Mouse (Mus musculus) forebrain, embryonic 10.5 days (tissue): Measurements from ENCODE around the gene Vgll4. TPM values are rescaled to one million over a fixed set of nuclear protein-coding genes. Genes with fewer than 3 reads are reported as not detected.

Experiments
- DNase-seq: peaks from one replicate; pipeline ENCODE4 v3.0.0-alpha.2; 2017; ENCODE audit warnings: low spot score; ENCODE audit errors: extremely low spot score
- H3K27ac ChIP-seq: fragments of 300-500 bp; sonication (generic); 2 replicates; pipeline ENCODE4 v1.5.1; 2016; ENCODE audit warnings: mild to moderate bottlenecking
- H3K27me3 ChIP-seq: fragments of 300-500 bp; sonication (generic); 2 replicates; pipeline ENCODE4 v1.6.1; 2016; ENCODE audit warnings: mild to moderate bottlenecking; ENCODE audit not compliant: poor library complexity, severe bottlenecking
- H3K36me3 ChIP-seq: fragments of 300-500 bp; sonication (generic); replicated peaks from 2 replicates; pipeline ENCODE4 v1.6.1; 2016; ENCODE audit warnings: mild to moderate bottlenecking, moderate library complexity
- H3K4me1 ChIP-seq: fragments of 300-500 bp; sonication (generic); 2 replicates; pipeline ENCODE4 v1.6.1; 2016
- H3K4me3 ChIP-seq: fragments of 300-500 bp; sonication (generic); 2 replicates; pipeline ENCODE4 v1.5.1; 2016; ENCODE audit warnings: mild to moderate bottlenecking, moderate library complexity
- H3K9me3 ChIP-seq: fragments of 300-500 bp; sonication (generic); 2 replicates; pipeline ENCODE4 v1.6.1; 2016; ENCODE audit warnings: mild to moderate bottlenecking, moderate library complexity
- WGBS: fragments of 180-500 bp; shearing (Covaris S2); methylation state at CpG from one replicate; pipeline ENCODE4 v1.1.7; 2016; 5-methylcytosine and 5-hydroxymethylcytosine counted together
- polyA plus RNA-seq: library from polyadenylated mRNA; unstranded; fragments of >200 nt; fragmentation: Nextera tagmentation; extraction: Ambion mirVana; gene quantifications from 2 replicates; pipeline ENCODE4 v1.2.1, GENCODE M21; 2016

The Vgll4 gene
- polyA plus RNA-seq, 1 experiment from 2014 or later = 81.7 TPM

DNA sequence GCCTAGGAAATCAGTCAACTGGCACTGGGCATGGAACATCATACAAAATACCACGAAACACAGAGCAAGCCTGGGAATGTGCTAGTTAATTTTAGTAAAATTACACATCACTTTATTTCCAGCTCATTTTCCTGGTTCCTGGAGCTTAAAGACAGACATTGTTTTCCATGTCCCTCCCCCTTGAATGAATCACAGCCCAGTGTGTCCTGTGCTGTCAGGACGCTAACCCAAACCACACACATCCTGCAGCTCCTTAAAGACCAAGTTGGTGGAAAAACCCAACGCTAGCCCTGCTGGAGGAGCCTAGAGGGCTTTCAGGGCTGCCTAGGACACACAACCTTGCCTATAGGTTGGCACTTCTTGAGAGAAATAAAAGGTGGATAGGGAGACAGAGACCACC is 103.7 kb downstream of the Vgll4 start:
- no peak overlapping the region for H3K27ac ChIP-seq
- no peaks in the 10 kb centered on the region for H3K27me3 ChIP-seq
- peaks cover 33% of the 10 kb centered on the region for H3K4me1 ChIP-seq
- whole genome bisulfite sequencing = 83% methylated on average over 3 of the region's 3 CpGs
- no peak overlapping the region for H3K4me3 ChIP-seq
- H3K9me3 ChIP-seq = no peaks in the 10 kb centered on the region
- DNase-seq = no peak
- H3K36me3 ChIP-seq = peaks cover 60% of the 10 kb centered on the region

DNA sequence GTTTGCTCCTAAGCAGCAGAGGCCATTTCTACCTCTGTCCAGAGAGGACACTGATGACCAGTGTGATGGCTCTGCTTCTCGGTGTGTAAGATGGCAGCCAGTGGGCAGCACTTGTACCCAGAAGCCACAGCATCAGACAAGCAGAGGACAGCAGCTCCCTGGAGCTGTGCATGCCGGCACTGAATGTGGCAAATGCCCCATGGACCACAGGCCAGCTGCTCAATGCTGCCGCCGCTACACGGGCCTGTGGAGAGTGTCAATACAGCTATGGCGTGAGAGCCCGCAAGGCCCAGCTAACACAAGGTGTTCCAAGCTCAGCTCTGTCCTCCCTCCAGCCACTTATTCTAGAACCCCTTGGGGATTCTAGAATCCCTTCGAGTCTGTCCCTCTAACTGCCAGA is 105.4 kb downstream of the Vgll4 start:
- no peak for DNase-seq
- H3K4me1 ChIP-seq = peaks cover 17% of the 10 kb centered on the region
- H3K9me3 ChIP-seq = no peaks in the 10 kb centered on the region
- H3K36me3 ChIP-seq = peaks cover 65% of the 10 kb centered on the region
- H3K27me3 ChIP-seq = no peaks in the 10 kb centered on the region
- WGBS = 93% methylated on average over 8 of the region's 8 CpGs
- H3K27ac ChIP-seq = no peak overlapping the region
- H3K4me3 ChIP-seq = no peak overlapping the region

DNA sequence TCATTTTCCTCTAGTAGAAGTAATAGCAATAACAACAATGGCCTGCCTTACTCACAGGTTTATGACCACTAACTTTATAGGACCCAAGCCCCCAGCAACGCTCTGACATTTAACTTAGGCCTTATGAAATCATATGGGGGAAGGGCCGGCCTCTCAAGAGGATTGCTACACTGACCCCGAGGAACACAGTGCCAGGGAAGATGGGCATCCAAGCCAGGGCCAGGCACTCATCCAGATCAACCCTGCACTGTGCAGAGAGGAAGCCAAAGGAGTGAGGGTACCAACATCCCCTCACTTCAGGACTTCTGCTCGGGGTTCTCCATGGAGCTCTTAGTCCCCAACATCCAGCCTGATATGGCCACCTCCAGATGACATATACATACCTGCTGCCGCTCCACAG is 106.3 kb downstream of the Vgll4 start:
- no peak for DNase-seq
- H3K36me3 ChIP-seq = peaks cover 69% of the 10 kb centered on the region
- no peak overlapping the region for H3K27ac ChIP-seq
- H3K4me3 ChIP-seq = no peak overlapping the region
- WGBS = 91% methylated on average over 5 of the region's 5 CpGs
- no peaks in the 10 kb centered on the region for H3K9me3 ChIP-seq
- peaks cover 8% of the 10 kb centered on the region; the same call in 1 of the 2 replicates for H3K4me1 ChIP-seq
- no peaks in the 10 kb centered on the region for H3K27me3 ChIP-seq

DNA sequence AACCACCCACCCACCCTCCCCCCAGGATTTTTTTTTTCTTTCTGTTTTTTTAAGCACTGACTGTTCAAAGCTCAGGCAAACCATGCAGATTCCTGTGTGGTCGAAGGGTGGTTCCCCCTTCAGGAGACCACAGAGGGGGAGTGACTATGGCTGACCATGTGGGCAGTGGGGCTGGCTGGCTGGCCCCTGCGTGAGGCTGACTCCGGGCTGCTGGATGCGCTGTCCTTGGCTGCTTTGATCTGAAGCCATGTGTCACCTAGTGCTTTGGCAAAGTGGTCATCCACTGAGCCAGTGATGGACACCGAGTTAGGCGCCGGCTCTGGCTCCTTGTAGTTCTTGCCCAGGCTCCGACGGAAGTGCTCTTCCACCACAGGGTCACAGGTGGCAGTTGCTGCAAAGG is 107.7 kb downstream of the Vgll4 start:
- no peak overlapping the region for H3K4me3 ChIP-seq
- no peaks in the 10 kb centered on the region for H3K9me3 ChIP-seq
- H3K27me3 ChIP-seq = no peaks in the 10 kb centered on the region
- 92% methylated on average over 9 of the region's 9 CpGs for WGBS
- H3K27ac ChIP-seq = no peak overlapping the region
- H3K36me3 ChIP-seq = peaks cover 67% of the 10 kb centered on the region
- H3K4me1 ChIP-seq = peaks cover 8% of the 10 kb centered on the region; the same call in 1 of the 2 replicates
- DNase-seq = no peak

DNA sequence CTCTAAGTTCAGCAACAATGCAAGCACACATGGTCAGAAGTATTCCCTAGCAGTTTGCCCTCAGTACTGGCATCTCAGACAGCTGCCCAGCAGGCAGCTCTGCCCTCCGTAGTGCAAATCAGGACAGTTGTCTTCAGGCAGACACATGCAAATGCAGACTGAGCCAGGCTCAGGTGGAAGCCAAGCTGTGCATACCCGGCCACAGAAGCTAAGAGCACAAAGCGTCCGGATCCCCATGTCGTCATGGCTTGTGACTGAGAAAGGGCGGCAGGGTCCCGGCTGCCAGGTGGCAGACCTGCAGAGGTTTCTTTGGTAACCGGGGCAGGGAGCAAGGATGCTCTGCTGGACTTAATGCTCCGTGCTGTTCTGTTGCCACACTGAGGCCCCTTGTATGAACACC is 108.2 kb downstream of the Vgll4 start:
- Histone ChIP-seq H3K4me3 (no peak overlapping the region), H3K4me1 (peaks cover 8% of the 10 kb centered on the region; the same call in 1 of the 2 replicates), H3K9me3 (no peaks in the 10 kb centered on the region), H3K36me3 (peaks cover 67% of the 10 kb centered on the region), H3K27ac (no peak overlapping the region), H3K27me3 (no peaks in the 10 kb centered on the region)
- 82% methylated on average over 9 of the region's 9 CpGs for WGBS
- no peak for DNase-seq

DNA sequence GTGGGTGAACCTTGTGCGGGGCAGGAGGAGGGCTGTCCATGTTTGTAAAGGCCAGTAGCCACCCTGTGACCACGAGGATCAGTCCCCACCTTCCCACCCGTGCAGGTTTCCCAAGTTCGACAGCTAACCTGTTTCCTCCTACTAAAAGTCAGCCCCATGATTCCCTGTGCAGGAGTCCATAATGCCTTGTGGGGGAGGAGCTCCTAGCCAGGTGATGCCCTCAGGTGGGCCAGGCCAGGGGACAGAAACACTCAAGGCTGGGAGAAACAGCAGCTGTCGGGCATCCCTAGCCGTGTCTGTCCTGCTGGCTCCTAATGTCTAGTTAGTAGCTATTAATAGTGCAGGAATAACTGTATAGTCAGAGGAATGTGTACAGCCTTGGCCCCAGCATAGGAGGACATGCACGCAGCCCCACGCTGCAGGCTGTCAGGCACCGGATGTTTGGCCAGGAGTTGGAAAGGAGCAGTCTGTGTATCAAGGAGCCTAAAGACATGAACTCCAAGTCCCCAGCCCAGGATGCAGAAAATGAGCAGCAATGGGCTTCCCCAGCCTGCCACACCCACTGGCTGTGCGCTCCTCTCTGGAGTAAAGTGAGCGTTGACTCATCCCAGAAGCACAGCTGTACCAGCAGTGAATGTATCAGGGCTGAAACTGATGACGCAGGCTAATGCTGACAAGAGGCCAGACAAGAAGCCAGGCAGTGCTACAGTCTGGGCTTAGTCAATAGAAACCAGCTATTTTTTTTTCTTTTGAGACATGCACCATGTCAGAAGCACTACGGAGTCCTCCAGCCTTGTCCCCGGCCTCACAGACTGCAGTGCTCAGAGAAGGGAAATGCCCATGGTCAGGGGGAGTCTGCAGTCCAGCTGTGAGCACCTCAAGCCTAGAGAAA is 108.9 kb downstream of the Vgll4 start:
- Histone ChIP-seq H3K27ac (no peak overlapping the region), H3K27me3 (no peaks in the 10 kb centered on the region), H3K4me1 (peaks cover 5% of the 10 kb centered on the region; the same call in 1 of the 2 replicates), H3K4me3 (no peak overlapping the region), H3K9me3 (no peaks in the 10 kb centered on the region), H3K36me3 (peaks cover 67% of the 10 kb centered on the region)
- no peak for DNase-seq
- 90% methylated on average over 14 of the region's 14 CpGs for WGBS

DNA sequence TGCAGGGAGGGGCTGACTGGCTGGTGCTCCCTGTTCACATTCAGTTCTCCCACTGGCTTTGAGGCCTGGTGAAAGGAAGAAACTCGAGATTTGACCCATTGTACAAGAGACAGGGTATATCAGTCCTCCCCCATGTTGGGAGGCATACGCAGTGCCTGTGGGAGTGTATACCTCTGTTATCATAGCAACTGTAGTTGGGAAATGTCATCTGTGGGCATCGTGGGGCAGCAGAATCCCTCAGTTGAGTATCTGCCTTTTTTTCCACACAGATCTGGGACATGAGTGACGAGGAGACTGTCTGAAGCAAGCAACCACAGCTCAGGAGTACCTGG is 111.1 kb downstream of the Vgll4 start:
- H3K36me3 ChIP-seq = peaks cover 56% of the 10 kb centered on the region
- no peak overlapping the region for H3K4me3 ChIP-seq
- H3K27me3 ChIP-seq = peaks cover 5% of the 10 kb centered on the region; the same call in 1 of the 2 replicates
- WGBS = 82% methylated on average over 4 of the region's 4 CpGs
- peaks cover 21% of the 10 kb centered on the region for H3K4me1 ChIP-seq
- peak overlapping the region; percentile 37 for H3K27ac ChIP-seq
- no peaks in the 10 kb centered on the region for H3K9me3 ChIP-seq
- DNase-seq = no peak

DNA sequence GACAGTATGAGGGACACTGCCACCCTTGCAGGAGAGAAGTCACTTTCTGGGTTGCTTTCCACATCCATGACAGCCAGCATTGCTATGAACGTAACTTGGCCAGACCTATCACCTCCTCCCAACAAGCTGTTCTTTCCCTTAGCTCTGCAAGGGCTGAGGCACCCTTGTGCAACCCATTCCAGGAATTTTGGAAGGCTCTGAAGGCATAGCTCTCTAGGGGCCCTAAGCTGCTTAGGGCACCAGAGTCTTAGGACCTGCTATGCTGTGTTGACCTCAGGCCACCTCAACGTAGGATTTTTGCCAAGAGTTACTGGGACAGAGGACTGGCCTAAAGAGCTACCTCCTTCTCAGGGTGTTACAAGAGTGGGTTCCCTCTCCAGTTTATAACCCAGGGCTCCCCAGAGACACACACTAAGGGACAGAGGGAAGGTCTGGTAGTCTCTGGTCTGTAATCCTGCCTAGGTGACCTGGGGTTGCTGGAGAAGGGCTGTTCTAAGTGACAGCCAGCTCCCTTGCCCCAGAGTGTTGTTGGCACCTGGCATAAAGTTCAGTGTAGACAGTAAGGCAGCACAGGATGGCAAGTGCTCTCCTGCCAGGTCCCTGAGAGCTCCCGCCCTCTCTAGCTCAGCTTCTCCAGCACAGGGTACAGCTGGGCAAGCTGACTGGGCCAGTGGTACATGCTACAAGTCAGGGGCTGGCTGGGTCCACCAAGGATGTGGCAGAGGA is 111.6 kb downstream of the Vgll4 start:
- DNase-seq = no peak
- Histone ChIP-seq H3K4me1 (peaks cover 26% of the 10 kb centered on the region), H3K27ac (peak overlapping the region; percentile 37), H3K9me3 (no peaks in the 10 kb centered on the region), H3K4me3 (no peak overlapping the region), H3K27me3 (peaks cover 10% of the 10 kb centered on the region; the same call in 1 of the 2 replicates), H3K36me3 (peaks cover 50% of the 10 kb centered on the region)
- 85% methylated on average over 3 of the region's 3 CpGs for WGBS

DNA sequence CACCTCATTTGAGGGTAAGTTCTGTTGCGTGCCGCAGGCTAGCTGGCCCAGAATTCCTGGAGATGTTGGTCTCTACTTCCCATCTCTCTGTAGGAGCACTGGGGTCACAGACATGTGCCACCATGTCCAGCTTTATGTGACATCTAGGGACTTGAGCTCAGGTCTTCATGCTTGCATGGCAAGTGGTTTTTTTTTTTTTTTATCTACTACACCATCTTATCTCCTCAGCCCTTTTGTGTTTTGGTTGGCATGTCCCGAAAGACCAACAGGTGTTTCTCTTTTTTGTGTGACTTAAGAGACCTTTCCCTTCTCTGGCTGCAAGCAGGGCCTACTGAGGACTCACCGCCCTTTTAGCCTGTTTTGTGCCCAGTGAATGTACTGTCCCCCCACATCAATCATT is 113.3 kb downstream of the Vgll4 start:
- Histone ChIP-seq H3K27me3 (peaks cover 22% of the 10 kb centered on the region), H3K9me3 (no peaks in the 10 kb centered on the region), H3K36me3 (peaks cover 34% of the 10 kb centered on the region), H3K4me1 (peaks cover 42% of the 10 kb centered on the region), H3K27ac (no peak overlapping the region), H3K4me3 (no peak overlapping the region)
- no peak for DNase-seq
- WGBS = 95% methylated on average over 4 of the region's 4 CpGs

DNA sequence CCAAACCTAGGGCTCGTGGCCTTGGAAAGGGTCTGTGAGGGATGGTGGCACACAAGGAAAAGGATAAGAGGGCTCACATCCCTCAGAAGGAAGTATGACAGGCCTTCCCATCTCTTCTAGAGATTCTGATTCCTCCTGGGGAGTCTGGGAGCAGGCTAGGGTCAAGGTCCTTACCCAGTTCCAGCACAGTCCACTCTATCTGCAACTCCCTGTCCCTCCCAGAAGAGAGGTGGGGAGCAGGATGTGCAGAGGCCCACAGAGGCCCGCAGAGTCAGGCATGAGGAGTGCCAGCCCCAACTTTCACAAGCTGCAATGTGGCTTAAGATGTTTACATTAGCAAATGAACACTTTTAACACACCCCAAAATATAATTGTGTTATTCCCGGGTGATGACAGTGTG is 114.2 kb downstream of the Vgll4 start:
- DNase-seq = no peak
- Histone ChIP-seq H3K27ac (peak overlapping the region; percentile 62; the same call in 1 of the 2 replicates), H3K36me3 (peaks cover 25% of the 10 kb centered on the region), H3K4me1 (peaks cover 49% of the 10 kb centered on the region), H3K27me3 (peaks cover 26% of the 10 kb centered on the region), H3K4me3 (no peak overlapping the region), H3K9me3 (no peaks in the 10 kb centered on the region)
- 80% methylated on average over 3 of the region's 3 CpGs for WGBS

DNA sequence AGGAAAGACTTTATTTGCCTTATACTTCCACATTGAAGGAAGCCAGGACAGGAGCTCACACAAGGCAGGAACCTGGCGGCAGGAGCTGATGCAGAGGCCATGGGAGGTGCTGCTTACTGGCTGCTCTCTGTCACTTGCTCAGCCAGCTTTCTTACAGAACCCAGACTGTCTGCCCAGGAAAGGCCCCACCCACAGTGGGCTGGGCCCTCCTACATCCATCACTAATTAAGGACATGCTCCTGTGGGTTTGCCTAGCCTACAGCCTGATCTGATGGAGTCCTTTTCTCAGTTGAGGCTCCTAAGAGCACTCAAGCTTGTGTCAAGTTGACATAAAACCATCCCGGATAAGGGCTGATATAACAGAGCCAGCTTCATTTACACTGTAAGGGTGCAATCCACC is 115.4 kb downstream of the Vgll4 start:
- Histone ChIP-seq H3K36me3 (peaks cover 14% of the 10 kb centered on the region), H3K27me3 (peaks cover 26% of the 10 kb centered on the region), H3K4me3 (no peak overlapping the region), H3K9me3 (no peaks in the 10 kb centered on the region), H3K27ac (0 out of 2 replicates have a peak overlapping the region, but pooled peaks have one; percentile 62), H3K4me1 (peaks cover 50% of the 10 kb centered on the region)
- no peak for DNase-seq
- 69% methylated on average over 2 of the region's 2 CpGs for WGBS

DNA sequence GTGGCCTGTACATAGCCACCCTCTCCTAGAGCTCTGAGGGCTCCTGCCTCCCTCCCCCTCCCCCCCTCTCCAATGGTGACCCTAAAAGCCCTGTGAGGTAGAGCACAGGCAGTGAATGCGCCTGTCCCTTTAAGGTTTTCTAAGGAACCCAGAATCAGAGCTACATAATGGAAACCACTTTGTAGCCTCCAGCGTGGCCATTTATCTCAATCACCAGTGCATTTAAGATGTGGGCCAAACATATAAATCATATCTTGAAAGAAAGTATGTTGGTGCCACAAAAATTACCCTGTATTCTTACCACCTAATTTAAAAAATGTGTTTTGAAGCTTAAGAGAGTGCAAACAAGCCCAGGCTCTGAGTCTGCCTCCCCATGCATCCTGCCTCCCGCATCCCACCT is 117.1 kb downstream of the Vgll4 start:
- Histone ChIP-seq H3K4me3 (no peak overlapping the region), H3K9me3 (no peaks in the 10 kb centered on the region), H3K27ac (peak overlapping the region; percentile 57), H3K36me3 (no peaks in the 10 kb centered on the region), H3K4me1 (peaks cover 58% of the 10 kb centered on the region), H3K27me3 (peaks cover 26% of the 10 kb centered on the region)
- 28% methylated on average over 3 of the region's 3 CpGs for WGBS
- no peak for DNase-seq

DNA sequence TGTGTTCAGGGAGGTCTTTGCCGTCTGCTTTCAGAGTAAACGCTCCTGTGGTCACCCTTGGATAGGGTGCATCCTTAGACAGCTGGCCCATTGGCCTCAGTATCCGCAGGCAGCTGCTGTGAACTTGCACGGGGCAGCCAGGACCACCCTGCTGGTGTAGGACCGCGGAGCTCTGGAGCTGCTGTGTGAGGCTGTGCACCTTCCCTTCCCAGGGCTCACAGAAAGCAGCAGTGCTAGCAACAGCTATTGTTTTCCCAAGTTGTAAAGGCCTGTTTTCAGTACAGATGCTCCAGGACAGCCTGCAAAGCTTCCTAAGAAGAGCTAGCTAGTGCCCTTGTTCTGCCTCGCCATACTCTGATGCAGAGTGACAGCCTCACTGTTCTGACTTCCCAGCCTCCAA is 118.1 kb downstream of the Vgll4 start:
- DNase-seq = no peak
- no peaks in the 10 kb centered on the region for H3K36me3 ChIP-seq
- H3K4me3 ChIP-seq = no peak overlapping the region
- peaks cover 26% of the 10 kb centered on the region for H3K27me3 ChIP-seq
- 49% methylated on average over 7 of the region's 7 CpGs for WGBS
- H3K9me3 ChIP-seq = no peaks in the 10 kb centered on the region
- H3K27ac ChIP-seq = peak overlapping the region; percentile 59; the same call in 1 of the 2 replicates
- peaks cover 68% of the 10 kb centered on the region for H3K4me1 ChIP-seq
